Mouse (Mus musculus) lung, adult 2 months (tissue): Measurements from ENCODE around the gene Ruvbl1.

ENCODE experiments used
- CTCF ChIP-seq: fragments of 200-500 bp; IDR thresholded peaks from 2 replicates; pipeline ENCODE4 v1.5.1; 2011; ENCODE audit warnings: mild to moderate bottlenecking, low read length, control low read depth; ENCODE audit not compliant: insufficient read depth
- POLR2A ChIP-seq: fragments of 200-500 bp; IDR thresholded peaks from 2 replicates; pipeline ENCODE4 v1.6.1; 2011; ENCODE audit warnings: low read depth, mild to moderate bottlenecking, control low read depth, low read length, borderline replicate concordance; ENCODE audit errors: extremely low read depth

DNA sequence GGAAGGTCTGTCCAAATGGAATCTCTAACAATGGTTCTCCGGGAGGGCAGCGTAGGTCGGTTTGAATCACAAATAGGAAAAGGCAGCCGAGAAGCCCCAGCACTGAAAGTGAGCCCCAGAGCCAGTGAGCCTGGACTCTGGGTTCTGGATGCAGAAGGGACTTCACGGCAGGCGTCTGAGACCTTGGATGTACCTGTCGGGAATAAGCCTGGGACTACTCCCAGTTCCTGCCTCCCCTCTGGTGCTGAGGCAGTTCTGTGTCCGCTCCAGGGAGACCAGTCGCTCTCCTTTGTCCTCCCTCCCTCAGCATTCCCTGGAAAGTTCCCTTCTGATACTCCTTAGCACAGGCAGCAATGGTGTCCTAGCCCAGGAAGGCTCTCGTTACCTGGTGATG is 80.2 kb downstream of the Ruvbl1 start:
- no peak for TF ChIP-seq POLR2A
- no peak for TF ChIP-seq CTCF
